Mouse (Mus musculus) myocyte (in vitro differentiated cells): ENCODE results near the gene Nos1ap. TPM values are rescaled to one million over a fixed set of nuclear protein-coding genes. Genes with fewer than 3 reads are reported as not detected.

Experiments
- H3K27me3 ChIP-seq: one replicate; pipeline ENCODE4 v1.6.1; 2011; ENCODE audit not compliant: control insufficient read depth, insufficient read depth, insufficient read length
- H3K36me3 ChIP-seq: one replicate; pipeline ENCODE4 v1.6.1; 2011; ENCODE audit not compliant: control insufficient read depth, insufficient read depth
- H3K4me2 ChIP-seq: one replicate; pipeline ENCODE4 v1.6.1; 2011; ENCODE audit warnings: low read depth, control low read depth
- H3K4me3 ChIP-seq: one replicate; pipeline ENCODE4 v1.5.1; 2011; ENCODE audit warnings: mild to moderate bottlenecking, control low read depth, moderate library complexity
- H3K79me2 ChIP-seq: one replicate; pipeline ENCODE4 v1.6.1; 2011; ENCODE audit not compliant: control insufficient read depth, insufficient read depth
- H3ac ChIP-seq: one replicate; pipeline ENCODE4 v1.6.1; 2011; ENCODE audit not compliant: control insufficient read depth, insufficient read length
- CEBPB ChIP-seq: IDR thresholded peaks from 2 replicates; pipeline ENCODE4 v1.6.1; 2011; ENCODE audit warnings: mild to moderate bottlenecking, moderate library complexity; ENCODE audit not compliant: poor library complexity, insufficient read depth, severe bottlenecking
- E2F4 ChIP-seq: IDR thresholded peaks from one replicate; pipeline ENCODE4 v1.6.1; 2011; ENCODE audit warnings: mild to moderate bottlenecking, control low read depth, moderate library complexity; ENCODE audit not compliant: insufficient read depth
- MAX ChIP-seq: IDR thresholded peaks from one replicate; pipeline ENCODE4 v1.6.1; 2011; ENCODE audit warnings: low read depth, mild to moderate bottlenecking, control low read depth
- MYOD1 ChIP-seq, 3 experiments: IDR thresholded peaks; one replicate each; pipeline ENCODE4 v1.6.1; 2011; ENCODE audit warnings: control low read depth in 2 of 3, low read depth in 2 of 3, mild to moderate bottlenecking in 2 of 3, moderate library complexity in 1 of 3; ENCODE audit not compliant: insufficient read length in 2 of 3, control insufficient read depth in 1 of 3
- MYOG ChIP-seq, 3 experiments: IDR thresholded peaks; one replicate each; pipeline ENCODE4 v1.6.1; 2011; ENCODE audit warnings: control low read depth in 2 of 3, low read depth in 2 of 3, mild to moderate bottlenecking in 2 of 3; ENCODE audit not compliant: insufficient read length in 2 of 3, control insufficient read depth in 1 of 3, insufficient read depth in 1 of 3
- POLR2A ChIP-seq: IDR thresholded peaks from one replicate; pipeline ENCODE4 v1.6.1; 2011; ENCODE audit warnings: low read depth, mild to moderate bottlenecking, control low read depth, moderate library complexity; ENCODE audit not compliant: insufficient read length
- POLR2AphosphoS2 ChIP-seq: IDR thresholded peaks from one replicate; pipeline ENCODE4 v1.6.1; 2011; ENCODE audit warnings: low read depth, control low read depth; ENCODE audit not compliant: insufficient read length
- REST ChIP-seq: IDR thresholded peaks from one replicate; pipeline ENCODE4 v1.6.1; 2011; ENCODE audit warnings: mild to moderate bottlenecking, control low read depth, moderate library complexity; ENCODE audit not compliant: insufficient read depth, insufficient read length
- SRF ChIP-seq: IDR thresholded peaks from one replicate; pipeline ENCODE4 v1.6.1; 2011; ENCODE audit warnings: low read depth; ENCODE audit not compliant: control insufficient read depth, insufficient read length
- TCF12 ChIP-seq: IDR thresholded peaks from one replicate; pipeline ENCODE4 v1.6.1; 2011; ENCODE audit warnings: mild to moderate bottlenecking, control low read depth; ENCODE audit not compliant: poor library complexity, insufficient read depth, severe bottlenecking
- TCF3 ChIP-seq: IDR thresholded peaks from one replicate; pipeline ENCODE4 v1.6.1; 2011; ENCODE audit warnings: low read depth, control low read depth; ENCODE audit not compliant: insufficient read length
- USF1 ChIP-seq: IDR thresholded peaks from one replicate; pipeline ENCODE4 v1.6.1; 2011; ENCODE audit warnings: low read depth, mild to moderate bottlenecking, control low read depth, moderate library complexity
- polyA plus RNA-seq: library from polyadenylated mRNA; unstranded; fragments of >200 nt; fragmentation: generic; extraction: Trizol; gene quantifications from one replicate; pipeline ENCODE4 v1.2.1, GENCODE M21; 2012; ENCODE audit warnings: missing spikeins

Gene Nos1ap
- polyA plus RNA-seq, 1 experiment, result 0.14 TPM

- H3K4me2 ChIP-seq, result no peak overlapping the region
- TF ChIP-seq MYOD1 (IDR thresholded peaks at IDR 0.05; ENCODE audit: control insufficient read depth in 1 of 3, insufficient read length in 2 of 3, low read depth in 2 of 3) (no peak), CEBPB (no peak), SRF (no peak), TCF12 (no peak), E2F4 (no peak), USF1 (no peak), TCF3 (no peak), POLR2A (no peak), MAX (no peak), MYOG (IDR thresholded peaks at IDR 0.05; ENCODE audit: control insufficient read depth in 1 of 3, insufficient read depth in 1 of 3, insufficient read length in 2 of 3, low read depth in 2 of 3) (no peak), REST (no peak), POLR2AphosphoS2 (no peak)
- H3K27me3 ChIP-seq, result peaks cover 2% of the 10 kb centered on the region
- no peaks in the 10 kb centered on the region for H3K79me2 ChIP-seq
- no peak overlapping the region for H3ac ChIP-seq
- H3K4me3 ChIP-seq, result no peak overlapping the region
- no peaks in the 10 kb centered on the region for H3K36me3 ChIP-seq
These were observed 165.3 kb downstream of the Nos1ap start for GRCm38 (mm10) chr1:170424258-170424889.

- no peaks in the 10 kb centered on the region for H3K79me2 ChIP-seq
- H3K36me3 ChIP-seq, result no peaks in the 10 kb centered on the region
- no peak overlapping the region for H3K4me3 ChIP-seq
- no peaks in the 10 kb centered on the region for H3K27me3 ChIP-seq
- no peak for TF ChIP-seq POLR2A
- no peak for TF ChIP-seq MAX
- no peak for TF ChIP-seq TCF3
- TF ChIP-seq USF1, result no peak
- no peak for TF ChIP-seq SRF
- TF ChIP-seq MYOG (IDR thresholded peaks at IDR 0.05; ENCODE audit: control insufficient read depth in 1 of 3, insufficient read depth in 1 of 3, insufficient read length in 2 of 3, low read depth in 2 of 3), result no peak
- no peak for TF ChIP-seq POLR2AphosphoS2
- TF ChIP-seq E2F4, result no peak
- TF ChIP-seq MYOD1 (IDR thresholded peaks at IDR 0.05; ENCODE audit: control insufficient read depth in 1 of 3, insufficient read length in 2 of 3, low read depth in 2 of 3), result no peak
- no peak for TF ChIP-seq CEBPB
- no peak for TF ChIP-seq TCF12
- TF ChIP-seq REST, result no peak
- no peak overlapping the region for H3K4me2 ChIP-seq
- H3ac ChIP-seq, result no peak overlapping the region
These were observed 166.6 kb downstream of the Nos1ap start for GRCm38 (mm10) chr1:170423048-170423447.

GRCm38 (mm10) chr1:170422188-170422587 lies 167.5 kb downstream of the Nos1ap start:
- Histone ChIP-seq H3K4me3 (no peak overlapping the region), H3K27me3 (no peaks in the 10 kb centered on the region), H3K4me2 (no peak overlapping the region), H3K36me3 (no peaks in the 10 kb centered on the region), H3ac (no peak overlapping the region), H3K79me2 (no peaks in the 10 kb centered on the region)
- TF ChIP-seq TCF12, result no peak

- no peaks in the 10 kb centered on the region for H3K27me3 ChIP-seq
- H3K79me2 ChIP-seq, result no peaks in the 10 kb centered on the region
- no peaks in the 10 kb centered on the region for H3K36me3 ChIP-seq
- H3K4me2 ChIP-seq, result no peak overlapping the region
- no peak for TF ChIP-seq CEBPB
- H3ac ChIP-seq, result no peak overlapping the region
- H3K4me3 ChIP-seq, result no peak overlapping the region
These were observed 169.7 kb downstream of the Nos1ap start for GRCm38 (mm10) chr1:170419961-170420360.

- Histone ChIP-seq H3K36me3 (no peaks in the 10 kb centered on the region), H3K4me2 (no peak overlapping the region), H3K79me2 (no peaks in the 10 kb centered on the region), H3K4me3 (no peak overlapping the region), H3ac (no peak overlapping the region), H3K27me3 (no peaks in the 10 kb centered on the region)
- TF ChIP-seq TCF3 (no peak), REST (no peak), POLR2A (no peak), POLR2AphosphoS2 (no peak), SRF (no peak), MYOG (IDR thresholded peaks at IDR 0.05; ENCODE audit: control insufficient read depth in 1 of 3, insufficient read depth in 1 of 3, insufficient read length in 2 of 3, low read depth in 2 of 3) (no peak), USF1 (no peak), MYOD1 (IDR thresholded peaks at IDR 0.05; ENCODE audit: control insufficient read depth in 1 of 3, insufficient read length in 2 of 3, low read depth in 2 of 3) (no peak), CEBPB (no peak)
These were observed 171.5 kb downstream of the Nos1ap start for GRCm38 (mm10) chr1:170418131-170418530.
